Mouse (Mus musculus) c-Kit-positive CD71-negative TER-119-negative erythroid progenitor cells, embryonic 14.5 days (primary cell): ENCODE data around the gene Serping1.
A peak's percentile ranks its signal among the peaks of the same experiment; 100 is the strongest.

Experiments
- DNase-seq: peaks from one replicate; pipeline ENCODE4 v3.0.0-alpha.2; 2013; ENCODE audit warnings: low read depth

Serping1 gene

GRCm38 (mm10) chr2:84779210-84779609 is 4.0 kb upstream of the Serping1 start:
- peak; percentile 32 for DNase-seq

DNA sequence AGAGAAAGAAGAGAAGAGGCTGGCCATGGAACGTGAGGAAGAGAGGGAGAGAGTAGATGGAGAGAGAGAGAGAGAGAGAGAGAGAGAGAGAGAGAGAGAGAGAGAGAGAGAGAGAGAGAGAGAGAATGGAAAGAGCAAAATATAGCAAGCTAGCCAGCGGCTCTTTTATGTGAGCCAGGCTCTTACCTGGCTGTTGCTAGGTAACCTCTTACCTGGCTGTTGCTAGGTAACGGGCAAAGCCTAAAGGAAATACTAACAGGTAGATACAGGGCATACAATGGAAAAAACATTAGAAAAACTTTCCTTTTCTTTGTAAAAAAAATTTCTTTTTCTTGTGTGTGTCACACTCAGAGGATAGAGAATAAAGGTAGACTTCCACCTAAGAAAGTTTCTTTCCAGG is 2.5 kb upstream of the Serping1 start:
- no peak for DNase-seq

DNA sequence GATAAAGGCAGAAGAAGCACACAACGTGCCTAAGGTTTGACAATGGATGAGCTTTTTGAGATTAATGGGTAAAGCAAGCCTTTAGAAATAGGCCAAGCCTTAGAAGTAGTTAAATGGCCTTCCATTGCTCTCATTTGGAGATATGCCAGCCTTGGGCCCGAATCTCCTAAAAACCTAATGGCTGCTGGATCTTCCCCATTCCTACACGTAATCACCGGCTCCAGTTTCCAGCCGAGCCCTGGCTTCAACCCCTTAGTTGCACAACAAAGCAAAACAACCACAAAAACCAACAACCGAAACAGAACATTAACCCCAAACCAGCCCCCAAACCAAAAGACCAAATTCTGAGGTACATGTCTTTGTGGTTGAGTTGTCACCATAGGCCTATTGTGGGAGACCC is 421 bp upstream of the Serping1 start:
- DNase-seq = no peak

- DNase-seq = no peak
These were observed 493 bp downstream of the Serping1 start for GRCm38 (mm10) chr2:84774751-84775150.

- no peak for DNase-seq
These were observed 2.0 kb downstream of the Serping1 start for GRCm38 (mm10) chr2:84773195-84773594.

DNA sequence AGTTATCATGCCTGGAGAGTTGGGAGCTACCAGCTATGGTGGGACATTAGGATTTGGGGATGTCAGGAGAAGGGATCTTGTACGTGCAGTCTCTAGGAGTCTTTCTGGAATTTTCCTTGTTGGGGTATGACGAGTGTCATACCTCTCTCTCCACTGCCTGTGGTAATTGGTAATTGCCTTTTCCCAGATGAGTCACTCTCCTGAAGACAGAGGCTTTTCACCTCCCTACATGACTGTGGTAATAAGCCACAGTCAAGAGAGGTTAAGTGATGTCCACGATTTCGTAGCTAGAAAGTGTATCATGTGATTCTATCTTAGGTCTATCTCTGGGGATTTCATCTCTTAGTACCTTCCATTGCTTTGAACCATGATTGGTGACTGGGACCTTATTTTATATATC is 2.8 kb downstream of the Serping1 start:
- DNase-seq = no peak

DNA sequence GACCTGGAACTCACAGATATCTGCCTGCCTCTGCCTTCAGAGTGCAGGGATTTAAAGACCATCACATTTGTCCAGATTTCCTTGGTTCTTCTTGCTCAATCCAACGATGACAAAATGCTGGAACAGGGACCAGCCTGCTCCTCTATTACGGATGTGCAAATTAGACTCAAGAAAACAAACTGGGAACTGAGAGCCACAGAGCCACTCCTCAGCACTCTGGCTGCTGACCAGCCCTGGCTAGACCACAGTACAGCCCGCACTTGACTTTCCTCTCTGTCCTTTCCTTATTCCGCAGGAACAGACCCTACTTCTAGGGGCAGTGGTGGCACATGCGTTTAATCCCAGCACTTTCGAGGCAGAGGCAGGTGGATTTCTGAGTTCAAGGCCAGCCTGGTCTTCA is 4.7 kb downstream of the Serping1 start:
- no peak for DNase-seq

DNA sequence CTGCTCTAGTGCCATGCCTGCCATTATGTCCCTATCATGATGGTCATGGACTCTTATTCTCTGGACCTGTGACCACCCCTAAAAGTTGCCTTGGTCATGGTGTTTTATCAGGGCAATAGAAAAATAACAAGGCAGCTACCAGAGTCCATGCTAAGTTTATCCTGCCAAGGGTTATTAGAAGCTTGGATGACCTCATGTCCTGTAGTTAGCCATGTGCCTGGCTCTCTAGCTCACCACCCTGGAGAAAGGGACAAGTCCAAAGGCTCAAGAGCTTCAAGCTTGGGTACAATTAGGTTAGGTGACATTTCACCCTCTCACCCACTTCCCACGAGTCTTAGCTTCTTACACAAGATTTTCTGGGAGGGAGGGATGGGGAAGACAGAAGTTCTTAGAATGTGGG is 12.4 kb downstream of the Serping1 start:
- no peak for DNase-seq

DNA sequence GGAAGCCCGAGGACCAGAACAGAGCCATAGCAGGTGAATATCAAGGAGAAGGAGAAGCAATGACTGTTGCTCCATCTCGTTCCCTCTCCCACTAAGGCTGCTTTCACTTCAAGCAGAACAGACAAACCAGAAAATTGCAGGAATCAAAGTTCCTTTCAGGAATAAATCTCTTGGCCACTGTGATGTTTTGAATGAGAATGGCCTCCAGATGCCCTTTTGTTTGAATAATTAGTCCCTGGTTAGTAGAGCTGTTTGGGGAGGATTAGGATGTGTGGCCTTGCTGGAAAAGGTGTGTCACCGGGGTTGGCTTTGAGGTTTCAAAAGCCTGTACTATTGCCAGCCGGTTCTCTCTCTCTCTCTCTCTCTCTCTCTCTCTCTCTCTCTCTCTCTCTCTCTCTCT is 12.9 kb downstream of the Serping1 start:
- DNase-seq = no peak

DNA sequence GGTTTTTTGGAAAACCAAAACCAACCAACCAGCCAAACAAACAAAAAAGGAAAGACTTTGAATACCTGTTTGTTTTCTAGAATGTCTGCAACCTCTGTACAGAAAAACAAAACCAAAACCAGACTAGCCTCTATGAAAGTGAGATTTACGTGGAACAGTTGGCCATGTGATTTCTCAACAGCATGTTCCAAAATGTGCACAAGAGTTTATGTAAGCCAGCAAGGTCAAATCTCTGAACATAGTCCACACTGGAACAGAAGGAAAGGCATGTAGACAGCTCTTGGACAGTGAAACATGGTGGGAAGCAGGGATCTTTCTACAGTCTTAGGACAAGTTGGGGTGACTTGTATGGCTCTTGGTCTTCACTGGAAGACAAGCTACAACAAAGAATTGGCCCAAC is 13.4 kb downstream of the Serping1 start:
- DNase-seq = no peak

DNA sequence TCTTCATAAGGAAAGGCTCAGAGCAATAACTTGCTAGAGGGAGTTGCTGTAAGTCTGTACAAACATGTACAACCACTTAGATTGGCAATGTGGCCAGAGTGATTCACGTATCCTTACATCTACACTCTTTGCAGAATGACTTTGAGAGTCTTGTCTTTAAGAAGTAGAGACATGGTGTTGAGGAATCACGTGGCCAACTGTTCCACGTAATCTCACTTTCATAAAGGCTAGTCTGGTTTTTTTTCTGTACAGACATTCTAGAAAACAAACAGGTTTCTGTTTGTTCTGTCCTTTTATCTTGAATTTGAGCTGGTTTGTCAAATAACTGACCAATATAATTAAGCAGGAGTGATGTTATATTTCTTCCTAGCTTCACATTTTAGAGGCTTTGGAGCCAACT is 13.9 kb downstream of the Serping1 start:
- DNase-seq = no peak

DNA sequence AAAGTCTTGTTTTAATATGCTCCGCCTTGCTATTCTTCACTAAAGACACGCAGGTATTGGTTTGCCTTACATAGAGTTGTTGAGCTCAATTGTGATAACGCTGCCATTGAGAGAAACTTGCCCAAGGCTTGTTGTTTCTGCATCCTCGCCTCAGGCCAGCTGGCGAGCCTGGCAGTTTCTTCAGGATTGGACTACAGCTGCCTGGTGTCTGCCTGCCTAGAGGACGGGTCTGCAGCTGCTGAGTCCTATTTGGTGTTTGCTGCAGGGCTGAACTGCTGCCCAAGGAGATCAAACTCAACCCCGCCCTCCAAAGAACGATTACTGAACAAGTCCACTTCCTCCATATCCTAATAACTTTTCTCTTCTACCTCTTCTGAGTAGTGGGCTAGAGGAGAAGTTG is 14.5 kb downstream of the Serping1 start:
- no peak for DNase-seq

- DNase-seq = peak; percentile 67
These were observed 16.6 kb downstream of the Serping1 start for GRCm38 (mm10) chr2:84758542-84759127.

GRCm38 (mm10) chr2:84757026-84757682 is 18.1 kb downstream of the Serping1 start:
- no peak for DNase-seq

GRCm38 (mm10) chr2:84756245-84756644 is 19.0 kb downstream of the Serping1 start:
- no peak for DNase-seq

GRCm38 (mm10) chr2:84750115-84750514 is 25.1 kb downstream of the Serping1 start:
- DNase-seq = no peak

GRCm38 (mm10) chr2:84744126-84744525 is 31.1 kb downstream of the Serping1 start:
- DNase-seq = no peak

DNA sequence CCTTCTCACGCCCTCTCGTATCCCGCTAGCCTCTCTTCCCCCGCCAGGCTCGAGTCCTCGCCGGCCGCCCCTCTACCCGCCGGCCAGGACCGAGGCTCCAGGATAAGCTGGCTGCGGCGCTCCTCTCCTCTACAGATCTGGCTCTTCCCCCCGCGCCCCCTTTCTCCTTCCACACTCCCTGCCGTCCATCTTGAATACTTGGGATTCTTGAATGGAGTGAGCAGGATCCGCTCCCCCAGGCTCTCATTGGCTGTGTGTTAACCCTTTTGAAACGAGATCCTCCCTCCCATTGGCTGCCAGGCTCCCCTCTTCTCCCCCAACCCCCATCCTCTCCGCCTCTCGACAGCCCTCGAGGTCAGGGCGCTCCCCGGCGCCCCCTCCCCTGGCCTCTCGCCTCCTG is 31.7 kb downstream of the Serping1 start, which contains the start of gene Gm19426:
Gene Gm19426 (minus strand): TSS at position 95 of the 400 bp plus-strand sequence.
- peak; percentile 43 for DNase-seq

DNA sequence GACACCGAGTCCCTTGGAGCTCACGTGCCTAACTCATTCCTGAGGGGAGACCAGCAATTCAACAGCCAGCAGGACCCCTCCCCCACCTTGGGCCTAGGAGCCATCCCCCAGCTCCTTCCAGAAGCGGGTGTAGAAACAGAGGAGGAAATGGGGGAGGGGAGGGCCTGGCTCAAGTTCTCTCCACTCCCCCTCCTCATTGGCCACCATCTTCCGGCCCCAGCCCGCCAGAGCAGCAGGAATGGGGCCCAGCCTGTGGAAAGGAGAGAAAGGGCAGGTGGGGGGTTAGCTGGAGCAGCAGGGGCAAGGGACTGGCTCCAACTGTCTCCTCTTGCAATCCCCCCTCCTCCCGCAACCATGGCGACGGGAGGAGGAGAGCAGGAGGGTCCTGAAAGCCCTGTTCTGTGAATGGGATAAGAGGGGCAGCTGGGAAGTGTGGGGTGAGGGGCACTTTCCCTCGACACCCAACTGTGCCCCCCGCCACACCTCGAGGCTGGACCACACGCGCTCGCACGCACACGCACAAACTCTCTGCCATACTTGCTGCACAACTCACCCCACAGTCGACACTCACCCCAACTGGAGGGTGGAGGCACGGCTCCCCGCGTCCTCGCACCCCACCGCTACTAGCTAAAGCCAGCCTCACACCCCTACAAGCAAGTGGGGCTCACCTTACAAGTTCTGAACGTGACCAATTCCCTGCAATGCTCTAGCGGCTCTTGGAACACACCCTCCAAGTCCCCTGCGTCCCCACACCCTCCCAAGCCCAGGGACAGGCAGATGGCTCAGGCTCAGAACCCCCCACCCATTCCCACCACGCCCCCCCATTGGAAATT is 32.6 kb downstream of the Serping1 start:
- no peak for DNase-seq

- no peak for DNase-seq
These were observed 33.3 kb downstream of the Serping1 start for GRCm38 (mm10) chr2:84741841-84742450.

GRCm38 (mm10) chr2:84740608-84741333 is 34.5 kb downstream of the Serping1 start:
- DNase-seq = no peak
